Mouse (Mus musculus) bone marrow macrophage, adult 2 months (primary cell): Measurements from ENCODE around the gene Cd46.

ENCODE experiments used
- CTCF ChIP-seq: IDR thresholded peaks from 2 replicates; pipeline ENCODE4 v1.5.1; 2012; ENCODE audit warnings: low read depth, mild to moderate bottlenecking, low read length, moderate library complexity
- POLR2A ChIP-seq: IDR thresholded peaks from 2 replicates; pipeline ENCODE4 v1.6.1; 2012; ENCODE audit warnings: mild to moderate bottlenecking, low read depth, low read length, borderline replicate concordance

GRCm38 (mm10) chr1:195130479-195130878 lies 38.4 kb upstream of the Cd46 start:
- no peak for TF ChIP-seq CTCF
- TF ChIP-seq POLR2A: no peak
